Mouse (Mus musculus) intestine, embryonic 16.5 days (tissue): ENCODE measurements around the gene E2f2. TPM values are rescaled to one million over a fixed set of nuclear protein-coding genes. Genes with fewer than 3 reads are reported as not detected.
A peak's percentile ranks its signal among the peaks of the same experiment; 100 is the strongest.

Experiments used
- ATAC-seq: fragments of 200-750 bp; cut with Nextera tagmentation; 2 replicates; pipeline ENCODE4 v1.8.0; 2017; ENCODE audit warnings: moderate TSS enrichment, moderate library complexity
- H3K27ac ChIP-seq: fragments of 300-500 bp; sonication (generic); 2 replicates; pipeline ENCODE4 v1.5.1; 2014; ENCODE audit warnings: mild to moderate bottlenecking, low read length
- H3K27me3 ChIP-seq: fragments of 300-500 bp; sonication (generic); replicated peaks from 2 replicates; pipeline ENCODE4 v1.6.1; 2014; ENCODE audit warnings: low read length, control low read depth, mixed read lengths; ENCODE audit not compliant: control insufficient read depth, insufficient read depth
- H3K36me3 ChIP-seq: fragments of 300-500 bp; sonication (generic); 2 replicates; pipeline ENCODE4 v1.6.1; 2014; ENCODE audit warnings: low read length, control low read depth; ENCODE audit not compliant: control insufficient read depth, insufficient read depth
- H3K4me1 ChIP-seq: fragments of 300-500 bp; sonication (generic); 2 replicates; pipeline ENCODE4 v1.6.1; 2014; ENCODE audit warnings: low read length, control low read depth, mixed read lengths; ENCODE audit not compliant: control insufficient read depth, insufficient read depth
- H3K4me2 ChIP-seq: fragments of 300-500 bp; sonication (generic); 2 replicates; pipeline ENCODE4 v1.6.1; 2014; ENCODE audit warnings: low read depth, low read length, control low read depth
- H3K4me3 ChIP-seq: fragments of 300-500 bp; sonication (generic); 2 replicates; pipeline ENCODE4 v1.5.1; 2014; ENCODE audit warnings: mild to moderate bottlenecking, low read length
- H3K9ac ChIP-seq: fragments of 300-500 bp; sonication (generic); 2 replicates; pipeline ENCODE4 v1.6.1; 2014; ENCODE audit warnings: low read depth, low read length
- H3K9me3 ChIP-seq: fragments of 300-500 bp; sonication (generic); 2 replicates; pipeline ENCODE4 v1.6.1; 2016; ENCODE audit warnings: low read length, control low read depth; ENCODE audit not compliant: control insufficient read depth
- WGBS: fragments of 180-500 bp; shearing (Covaris S2); extraction: QIAGEN DNeasy Blood & Tissue Kit; methylation state at CpG from one replicate; pipeline ENCODE4 v1.1.7; 2014; 5-methylcytosine and 5-hydroxymethylcytosine counted together
- polyA plus RNA-seq: library from polyadenylated mRNA; unstranded; fragments of >200 nt; fragmentation: Nextera tagmentation; extraction: Ambion mirVana; gene quantifications from 2 replicates; pipeline ENCODE4 v1.2.1, GENCODE M21; 2015

E2f2 gene
- polyA plus RNA-seq, 1 experiment from 2014 or later = 9.3 TPM

GRCm38 (mm10) chr4:136223549-136224239, 51.5 kb downstream of the E2f2 start:
- 72% methylated on average over 13 of the region's 13 CpGs for WGBS

GRCm38 (mm10) chr4:136224240-136224559, 52.0 kb downstream of the E2f2 start:
- H3K9me3 ChIP-seq = no peaks in the 10 kb centered on the region
- H3K36me3 ChIP-seq = no peaks in the 10 kb centered on the region
- H3K4me2 ChIP-seq = no peak overlapping the region
- H3K9ac ChIP-seq = no peak overlapping the region
- H3K27me3 ChIP-seq = no peaks in the 10 kb centered on the region
- ATAC-seq = no peak
- no peak overlapping the region for H3K4me3 ChIP-seq
- no peak overlapping the region for H3K27ac ChIP-seq
- 75% methylated on average over 4 of the region's 5 CpGs for WGBS
- H3K4me1 ChIP-seq = peaks cover 19% of the 10 kb centered on the region

More at GRCm38 (mm10) chr4:136223549-136224239, 51.5 kb downstream of the E2f2 start:
- Histone ChIP-seq H3K4me1 (peaks cover 21% of the 10 kb centered on the region), H3K9me3 (no peaks in the 10 kb centered on the region), H3K27ac (no peak overlapping the region), H3K9ac (no peak overlapping the region), H3K27me3 (no peaks in the 10 kb centered on the region), H3K4me3 (no peak overlapping the region), H3K4me2 (no peak overlapping the region), H3K36me3 (no peaks in the 10 kb centered on the region)
- no peak for ATAC-seq

DNA sequence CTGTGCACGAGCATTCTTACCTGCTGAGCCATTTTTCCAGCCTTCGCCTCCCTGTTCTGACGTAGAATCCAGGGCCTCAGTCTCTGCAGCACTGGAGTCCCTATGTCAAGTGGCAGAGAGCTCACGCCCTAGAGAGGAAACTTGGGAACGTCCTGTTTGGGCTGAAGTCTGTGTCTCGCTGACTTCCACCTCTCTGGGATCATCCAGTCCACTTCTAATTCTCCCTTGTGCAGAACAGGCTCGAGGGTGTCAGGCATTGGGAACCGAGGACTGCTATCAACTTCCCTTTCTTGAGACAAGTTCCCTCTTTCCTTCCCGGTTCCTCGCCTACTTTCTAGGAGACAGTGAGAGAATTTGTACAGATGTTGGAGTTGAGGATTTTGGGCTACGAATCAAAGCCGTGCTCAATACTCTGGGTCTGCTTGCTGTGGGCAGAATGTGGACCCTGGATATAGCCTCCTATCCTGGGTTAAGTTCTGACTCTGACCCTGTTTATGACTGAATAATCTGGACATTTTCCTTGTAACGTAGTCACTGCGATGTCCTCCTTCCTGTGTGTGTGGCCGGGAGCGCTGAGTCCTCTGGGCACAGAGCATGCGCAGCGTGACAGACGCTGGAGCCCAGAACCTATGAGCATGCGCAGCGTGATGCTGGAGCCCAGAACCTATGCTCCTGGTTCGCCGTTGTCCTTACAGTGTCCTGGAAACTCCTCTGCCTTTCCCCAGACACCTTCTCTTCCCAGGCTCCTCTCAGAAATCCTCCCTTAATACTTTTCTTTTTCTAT, 52.7 kb downstream of the E2f2 start:
- no peak for ATAC-seq
- WGBS = 81% methylated on average over 23 of the region's 23 CpGs
- H3K27me3 ChIP-seq = no peaks in the 10 kb centered on the region

DNA sequence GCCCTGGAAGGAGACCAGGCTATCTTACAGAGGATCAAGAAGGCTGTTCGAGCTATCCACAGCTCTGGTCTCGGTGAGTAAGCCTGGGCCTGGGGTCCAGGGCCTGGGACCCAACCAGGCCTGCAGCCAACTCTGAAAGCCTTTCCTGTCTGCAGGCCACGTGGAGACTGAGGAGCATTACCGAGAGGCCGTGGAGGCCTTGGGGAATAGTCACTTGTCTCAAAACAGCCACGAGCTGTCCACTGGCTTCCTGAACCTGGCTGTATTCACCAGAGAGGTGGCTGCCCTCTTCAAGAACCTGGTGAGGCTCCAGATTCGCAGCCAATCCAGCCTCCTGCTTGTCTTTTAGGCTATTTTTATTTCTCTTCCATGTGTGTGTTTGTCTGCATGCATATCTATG, 55.2 kb downstream of the E2f2 start:
- 66% methylated on average over 7 of the region's 7 CpGs for WGBS
- ATAC-seq = no peak
- H3K36me3 ChIP-seq = no peaks in the 10 kb centered on the region
- no peak overlapping the region for H3K4me3 ChIP-seq
- H3K9me3 ChIP-seq = no peaks in the 10 kb centered on the region
- H3K9ac ChIP-seq = no peak overlapping the region
- no peak overlapping the region for H3K27ac ChIP-seq
- peaks cover 14% of the 10 kb centered on the region for H3K4me1 ChIP-seq
- H3K27me3 ChIP-seq = no peaks in the 10 kb centered on the region
- no peak overlapping the region for H3K4me2 ChIP-seq

More for the DNA sequence above, 52.7 kb downstream of the E2f2 start:
- H3K4me2 ChIP-seq = no peak overlapping the region
- no peaks in the 10 kb centered on the region for H3K36me3 ChIP-seq
- H3K4me3 ChIP-seq = no peak overlapping the region
- H3K4me1 ChIP-seq = peaks cover 17% of the 10 kb centered on the region
- no peaks in the 10 kb centered on the region for H3K9me3 ChIP-seq
- H3K9ac ChIP-seq = no peak overlapping the region
- H3K27ac ChIP-seq = no peak overlapping the region

DNA sequence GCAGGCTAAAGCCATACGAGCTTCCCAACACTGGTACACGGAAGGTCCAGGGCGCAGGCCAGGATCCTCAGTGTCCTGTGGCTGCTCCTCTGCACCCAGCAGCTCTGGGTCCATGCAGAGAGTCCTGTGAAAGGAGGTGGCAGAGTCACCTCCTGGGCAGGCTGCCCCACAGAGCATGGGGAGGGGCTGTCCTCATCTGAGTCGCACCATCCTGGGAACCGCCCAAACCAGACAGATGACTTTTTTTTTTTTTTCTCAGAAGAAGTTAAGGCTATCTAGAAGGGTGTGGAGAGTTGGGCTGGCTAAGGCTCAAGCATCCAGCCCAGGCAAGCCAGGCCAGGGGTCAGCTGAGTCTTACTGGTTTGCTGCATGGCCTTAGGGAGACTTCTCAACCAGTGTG, 56.4 kb downstream of the E2f2 start:
- Histone ChIP-seq H3K4me1 (peaks cover 14% of the 10 kb centered on the region), H3K9ac (no peak overlapping the region), H3K27ac (no peak overlapping the region), H3K4me2 (no peak overlapping the region), H3K9me3 (no peaks in the 10 kb centered on the region), H3K27me3 (no peaks in the 10 kb centered on the region), H3K36me3 (no peaks in the 10 kb centered on the region), H3K4me3 (no peak overlapping the region)
- 71% methylated on average over 5 of the region's 5 CpGs for WGBS
- peak; percentile 16; the same call in 1 of the 2 replicates for ATAC-seq

GRCm38 (mm10) chr4:136238669-136239068, 66.5 kb downstream of the E2f2 start:
- Histone ChIP-seq H3K4me2 (no peak overlapping the region), H3K9ac (no peak overlapping the region; the same call in 1 of the 2 replicates), H3K4me3 (no peak overlapping the region)

GRCm38 (mm10) chr4:136239111-136239510, 66.9 kb downstream of the E2f2 start:
- Histone ChIP-seq H3K27ac (no peak overlapping the region), H3K9ac (no peak overlapping the region), H3K36me3 (no peaks in the 10 kb centered on the region; the same call in 1 of the 2 replicates), H3K27me3 (no peaks in the 10 kb centered on the region), H3K4me1 (peaks cover 3% of the 10 kb centered on the region), H3K9me3 (no peaks in the 10 kb centered on the region), H3K4me2 (no peak overlapping the region), H3K4me3 (no peak overlapping the region)
- WGBS = 78% methylated on average over 9 of the region's 9 CpGs
- no peak for ATAC-seq

More at GRCm38 (mm10) chr4:136238669-136239068, 66.5 kb downstream of the E2f2 start:
- ATAC-seq = no peak
- Histone ChIP-seq H3K27me3 (no peaks in the 10 kb centered on the region), H3K9me3 (no peaks in the 10 kb centered on the region), H3K4me1 (peaks cover 3% of the 10 kb centered on the region), H3K27ac (no peak overlapping the region), H3K36me3 (no peaks in the 10 kb centered on the region; the same call in 1 of the 2 replicates)
- 43% methylated on average over 13 of the region's 13 CpGs for WGBS

DNA sequence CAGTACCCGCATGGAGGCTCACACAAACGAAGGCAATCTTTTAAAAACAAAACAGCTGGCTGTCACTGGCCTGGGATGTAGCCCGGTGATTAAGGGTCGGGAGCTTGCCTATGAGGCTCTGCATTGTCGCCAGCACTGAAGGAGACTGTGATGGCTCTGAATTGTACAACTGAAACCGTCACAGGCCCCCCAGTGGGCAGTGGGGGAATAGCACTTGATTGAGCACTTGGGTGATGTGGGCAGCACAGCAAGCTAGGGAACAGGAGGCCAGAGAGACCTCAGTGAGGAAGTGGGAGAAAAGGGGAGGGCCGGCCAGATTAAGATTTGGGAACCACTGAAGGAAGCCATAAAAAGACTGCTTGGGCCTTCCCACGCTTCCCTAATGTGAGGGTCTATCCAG, 67.4 kb downstream of the E2f2 start:
- Histone ChIP-seq H3K27me3 (no peaks in the 10 kb centered on the region), H3K4me3 (no peak overlapping the region), H3K9ac (no peak overlapping the region), H3K9me3 (no peaks in the 10 kb centered on the region), H3K27ac (no peak overlapping the region), H3K4me1 (peaks cover 3% of the 10 kb centered on the region), H3K36me3 (no peaks in the 10 kb centered on the region; the same call in 1 of the 2 replicates), H3K4me2 (no peak overlapping the region)
- WGBS = 24% methylated on average over 8 of the region's 8 CpGs
- ATAC-seq = peak; percentile 49; the same call in 1 of the 2 replicates

DNA sequence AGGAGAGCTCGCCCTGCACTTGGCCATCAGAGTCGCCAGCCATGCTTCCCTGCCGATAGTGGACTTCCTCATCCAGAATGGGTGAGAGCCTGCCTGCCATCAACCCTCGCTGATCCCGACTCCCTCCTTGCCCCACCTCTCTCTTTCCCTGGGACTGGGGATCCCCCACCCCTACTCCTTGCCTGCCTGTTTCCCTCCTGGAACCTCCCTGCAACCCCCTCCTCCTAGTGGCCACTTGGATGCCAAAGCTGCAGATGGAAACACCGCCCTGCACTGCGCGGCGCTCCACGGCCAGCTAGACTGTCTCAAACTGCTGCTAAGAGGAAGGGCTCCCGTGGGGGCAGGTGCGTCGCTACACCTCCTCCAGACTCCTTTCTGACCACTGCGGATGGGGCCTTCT, 67.9 kb downstream of the E2f2 start:
- no peak for ATAC-seq
- WGBS = 81% methylated on average over 14 of the region's 14 CpGs

More for the DNA sequence above, 67.9 kb downstream of the E2f2 start:
- Histone ChIP-seq H3K9me3 (no peaks in the 10 kb centered on the region), H3K4me1 (peaks cover 3% of the 10 kb centered on the region), H3K4me2 (no peak overlapping the region), H3K27ac (no peak overlapping the region), H3K9ac (no peak overlapping the region), H3K4me3 (no peak overlapping the region), H3K27me3 (no peaks in the 10 kb centered on the region), H3K36me3 (no peaks in the 10 kb centered on the region; the same call in 1 of the 2 replicates)
